Mouse (Mus musculus): ENCODE measurements around the gene H2-T23. TPM values are rescaled to one million over a fixed set of nuclear protein-coding genes. Genes with fewer than 3 reads are reported as not detected.

The H2-T23 gene
- total RNA-seq, 2 experiments from 2014 or later, result 5.2 to 6.7 TPM

DNA sequence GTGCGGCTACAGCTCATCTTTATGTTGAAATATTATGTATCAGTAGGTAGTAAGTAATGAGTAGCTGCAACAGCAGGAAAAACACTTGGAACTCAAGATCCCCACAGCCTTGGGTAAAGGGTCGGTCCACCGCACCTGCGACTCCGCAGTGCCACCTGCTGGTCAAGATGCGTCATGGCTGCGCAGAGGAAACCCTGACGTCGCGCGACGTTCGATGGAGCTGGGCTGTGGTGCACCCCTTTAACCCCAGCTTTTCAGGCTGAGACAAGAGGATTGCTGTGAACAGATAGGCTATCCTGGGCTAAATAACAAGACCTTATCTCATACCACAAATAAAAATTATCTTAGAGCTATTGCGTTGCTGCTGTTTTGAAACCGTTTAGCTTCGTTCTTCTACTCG is 39.0 kb downstream of the H2-T23 start:
- peak; percentile 84 for DNase-seq

DNA sequence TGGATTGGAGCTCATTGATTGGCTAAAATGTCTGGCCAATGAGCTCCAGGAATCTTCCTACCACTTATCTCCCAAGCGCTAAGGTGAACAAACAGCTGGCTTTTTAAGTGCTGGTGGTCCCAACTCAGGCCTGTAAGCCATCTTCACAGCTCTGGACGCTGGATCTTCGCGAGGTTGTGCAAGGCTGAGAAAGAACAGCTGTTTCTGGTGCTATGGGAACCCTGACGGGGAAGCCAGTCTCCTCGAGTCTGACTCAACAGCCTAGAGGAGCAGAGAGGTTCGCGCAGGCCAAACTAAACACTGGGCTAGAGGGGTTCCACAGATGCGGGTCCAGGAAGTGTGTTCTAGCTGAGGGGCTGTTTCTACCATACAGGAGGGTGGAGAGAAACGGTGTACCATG is 40.9 kb downstream of the H2-T23 start:
- DNase-seq, result no peak

DNA sequence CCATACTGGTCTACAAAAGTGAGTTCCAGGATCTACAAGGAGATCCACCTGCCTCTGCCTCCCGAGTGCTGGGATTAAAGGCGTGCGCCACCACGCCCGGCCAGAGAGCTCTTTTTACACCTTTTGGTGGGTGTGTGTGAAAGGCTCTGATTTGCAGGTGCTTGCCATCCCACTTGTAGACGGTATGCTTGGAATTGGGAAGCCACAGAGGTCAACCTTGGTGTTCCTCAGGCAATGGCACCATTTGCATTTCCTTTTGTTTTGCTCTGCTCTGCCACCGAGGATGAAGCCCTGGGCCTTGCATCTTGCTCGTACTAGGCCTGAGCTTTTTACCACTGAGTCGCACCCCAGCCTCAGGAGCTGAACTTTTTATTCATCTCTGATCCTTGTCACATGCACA is 50.9 kb downstream of the H2-T23 start:
- DNase-seq, result no peak

GRCm38 (mm10) chr17:35980363-35980754 is 52.3 kb downstream of the H2-T23 start:
- DNase-seq, result peak; percentile 70

Other genes with a start within 250 kb of the H2-T23 start
- 1 to 10 TPM; 4.5 to 5.8 TPM for gene Ier3, start 211.2 kb downstream of the H2-T23 start, total RNA-seq (2021)
- gene Flot1, start 209.6 kb downstream of the H2-T23 start, total RNA-seq (2021), result 10 to 100 TPM; 38.8 to 41.3 TPM
- 100 to 1,000 TPM; 205 to 251 TPM for gene Tubb5, start 194.5 kb downstream of the H2-T23 start, total RNA-seq (2021)
- 10 to 100 TPM; 10.1 to 14.6 TPM for gene Mdc1, start 191.3 kb downstream of the H2-T23 start, total RNA-seq (2021)
- 1 to 10 TPM; 7.8 to 9.7 TPM for gene Nrm, start 171.5 kb downstream of the H2-T23 start, total RNA-seq (2021)
- gene Ppp1r18, start 167.3 kb downstream of the H2-T23 start, total RNA-seq (2021), result 10 to 100 TPM; 14.7 to 21.9 TPM
- 10 to 100 TPM; 12.6 to 16.8 TPM for gene Dhx16, start 153.0 kb downstream of the H2-T23 start, total RNA-seq (2021)
- gene 2310061I04Rik, start 135.4 kb downstream of the H2-T23 start, total RNA-seq (2021), result 10 to 100 TPM; 49.6 to 56.2 TPM
- 1 to 10 TPM; 6.4 to 9.8 TPM for gene Atat1, start 122.8 kb downstream of the H2-T23 start, total RNA-seq (2021)
- 10 to 100 TPM; 44.8 to 54.4 TPM for gene Mrps18b, start 116.5 kb downstream of the H2-T23 start, total RNA-seq (2021)
- gene Ppp1r10, start 116.4 kb downstream of the H2-T23 start, total RNA-seq (2021), result 10 to 100 TPM; 31.4 to 47.1 TPM
- gene Abcf1, start 63.1 kb downstream of the H2-T23 start, total RNA-seq (2021), result 10 to 100 TPM; 65.7 to 71.6 TPM
- gene Gnl1, start 53.0 kb downstream of the H2-T23 start, total RNA-seq (2021), result 10 to 100 TPM; 21.7 to 28.5 TPM
- gene Prr3, start 52.6 kb downstream of the H2-T23 start, total RNA-seq (2021), result 1 to 10 TPM; 5.1 to 9.3 TPM
- under 1 TPM; 0.45 to 0.84 TPM for gene H2-T24, start 12.3 kb downstream of the H2-T23 start, total RNA-seq (2021)
- 1 to 10 TPM; 8.1 to 8.8 TPM for gene H2-T22, start 9.9 kb upstream of the H2-T23 start, total RNA-seq (2021)
- gene Gm6034, start 10.1 kb upstream of the H2-T23 start, total RNA-seq (2021), result under 1 TPM in 1 of 2 experiments, not detected in 1; 0.16 TPM
- gene Gm11127, start 25.5 kb upstream of the H2-T23 start, total RNA-seq (2021), result 1 to 10 TPM; 1.6 to 2.0 TPM
- gene Gm19684, start 88.8 kb upstream of the H2-T23 start, total RNA-seq (2021), result not detected
- not detected for gene Gm7030, start 96.6 kb upstream of the H2-T23 start, total RNA-seq (2021)
- gene Gm8909, start 135.7 kb upstream of the H2-T23 start, total RNA-seq (2021), result not detected
- not detected for gene H2-T3, start 157.4 kb upstream of the H2-T23 start, total RNA-seq (2021)
- gene Rpp21, start 225.2 kb upstream of the H2-T23 start, total RNA-seq (2021), result 10 to 100 TPM; 26.3 to 28.5 TPM
- gene Trim39, start 239.4 kb upstream of the H2-T23 start, total RNA-seq (2021), result 1 to 10 TPM; 4.8 to 7.0 TPM